Mouse (Mus musculus) monocyte, adult 5-6 weeks (primary cell): ENCODE measurements around the gene Aplp1. TPM values are rescaled to one million over a fixed set of nuclear protein-coding genes. Genes with fewer than 3 reads are reported as not detected.
"Not testable (repeated sequence)": the region's sequence is repeated elsewhere in the genome, so short reads cannot be mapped to it uniquely, and the experiment has no call there.

Experiments
- ATAC-seq: fragments of 153-309, 156-312 bp; replicated peaks from 2 replicates; pipeline ENCODE4 v1.8.0; 2017; ENCODE audit warnings: mild to moderate bottlenecking; ENCODE audit not compliant: low TSS enrichment, insufficient number of reproducible peaks, severe bottlenecking, poor library complexity, low FRiP score
- total RNA-seq: library from RNA; stranded (forward); fragments of 200-1000, 200-491, 200-594 nt; gene quantifications from 3 replicates; pipeline ENCODE4 v1.2.3, GENCODE M21; 2017

The Aplp1 gene
- 0.68 TPM in 1 of 3 replicates, not detected in the others for total RNA-seq

- no peak for ATAC-seq
These were observed at the start of gene Aplp1 for GRCm38 (mm10) chr7:30444971-30445751. Aplp1 (minus strand) TSS chr7:30445535.

DNA sequence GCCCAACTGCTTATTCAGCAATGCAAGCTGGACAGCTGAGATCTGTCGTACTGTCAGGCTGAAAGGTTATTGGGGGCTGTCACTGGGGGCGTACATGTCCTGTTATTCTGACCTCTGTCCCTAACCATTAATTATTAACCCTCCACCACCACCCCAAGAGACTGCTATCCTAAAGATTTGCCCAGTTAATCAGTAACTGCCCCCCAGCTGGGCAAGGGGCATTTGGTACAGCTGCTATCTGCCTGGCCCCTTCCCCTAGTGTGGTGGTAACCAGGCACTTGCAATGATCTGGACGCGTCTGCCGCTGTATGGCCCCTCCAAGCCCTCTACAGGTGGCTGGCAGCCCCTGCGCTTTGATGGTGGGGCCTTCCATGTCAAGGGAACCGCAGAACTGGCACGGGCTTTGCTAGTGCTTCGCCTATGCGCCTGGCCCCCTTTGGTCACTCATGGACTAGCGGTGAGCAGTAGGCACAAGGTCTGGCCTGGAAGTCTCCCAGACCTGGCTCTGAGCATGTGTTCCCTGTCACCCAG is 48.1 kb upstream of the Aplp1 start, which contains the start of gene Prodh2:
Gene Prodh2 (plus strand): TSS at position 222 of the 531 bp plus-strand sequence.
- no peak for ATAC-seq

DNA sequence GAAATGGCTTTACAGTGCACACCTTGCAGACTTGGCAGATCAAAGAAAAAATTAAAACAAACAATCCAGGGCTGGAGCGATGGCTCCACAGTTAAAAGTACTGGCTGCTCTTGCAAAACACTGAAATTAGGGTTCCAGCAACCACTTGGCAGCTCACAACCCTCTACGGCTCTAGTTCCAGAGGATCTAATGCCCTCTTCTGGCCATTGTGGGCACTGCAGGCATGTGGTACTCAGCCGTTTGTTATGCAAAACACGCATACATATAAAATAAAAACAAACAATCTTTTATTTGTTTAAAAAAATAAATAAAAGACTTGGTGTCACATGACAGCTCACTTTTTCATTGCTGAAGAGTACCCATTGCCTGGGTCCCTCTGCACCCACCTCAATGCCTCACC is 47.4 kb upstream of the Aplp1 start:
- ATAC-seq = peak; percentile 52; the same call in 1 of the 2 replicates

DNA sequence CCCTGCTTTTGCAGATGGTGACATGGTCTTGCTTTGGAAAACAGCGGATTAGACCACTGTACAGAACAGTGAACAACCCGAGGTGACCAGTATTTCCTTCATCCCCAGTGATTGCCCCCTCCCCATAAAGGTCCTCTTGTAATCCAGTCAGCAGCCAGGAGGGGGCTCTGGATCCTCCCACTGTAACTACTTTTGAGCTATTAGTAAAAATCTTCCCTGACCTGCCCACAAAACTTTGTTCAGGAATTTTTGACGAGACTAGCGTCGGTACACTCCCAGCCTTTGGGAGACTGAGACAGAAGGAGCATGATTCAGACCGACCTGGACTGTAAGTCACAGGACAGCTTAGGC is 45.6 kb upstream of the Aplp1 start:
- no peak for ATAC-seq

- no peak for ATAC-seq
These were observed 45.1 kb upstream of the Aplp1 start for GRCm38 (mm10) chr7:30490251-30490956.

- ATAC-seq = no peak
These were observed 38.9 kb upstream of the Aplp1 start for GRCm38 (mm10) chr7:30484250-30484649.

GRCm38 (mm10) chr7:30477415-30478381 is 32.4 kb upstream of the Aplp1 start:
- no peak for ATAC-seq

DNA sequence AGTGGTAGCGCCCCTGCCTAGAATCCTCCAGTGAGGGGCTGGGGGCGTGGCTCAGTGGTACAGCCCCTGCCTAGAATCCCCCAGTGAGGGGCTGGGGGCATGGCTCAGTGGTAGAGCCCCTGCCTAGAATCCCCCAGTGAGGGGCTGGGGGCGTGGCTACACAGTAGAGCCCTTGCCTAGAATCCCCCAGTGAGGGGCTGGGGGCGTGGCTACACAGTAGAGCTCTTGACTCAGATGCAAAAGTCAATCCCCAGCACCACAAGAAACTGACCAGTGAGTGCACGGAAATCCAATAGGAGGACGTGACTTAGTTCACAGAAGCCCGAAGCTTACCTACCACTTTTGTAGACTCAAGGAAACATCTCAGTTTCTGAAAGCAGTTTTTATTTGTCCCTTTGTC is 30.8 kb upstream of the Aplp1 start:
- ATAC-seq = not testable (repeated sequence)

DNA sequence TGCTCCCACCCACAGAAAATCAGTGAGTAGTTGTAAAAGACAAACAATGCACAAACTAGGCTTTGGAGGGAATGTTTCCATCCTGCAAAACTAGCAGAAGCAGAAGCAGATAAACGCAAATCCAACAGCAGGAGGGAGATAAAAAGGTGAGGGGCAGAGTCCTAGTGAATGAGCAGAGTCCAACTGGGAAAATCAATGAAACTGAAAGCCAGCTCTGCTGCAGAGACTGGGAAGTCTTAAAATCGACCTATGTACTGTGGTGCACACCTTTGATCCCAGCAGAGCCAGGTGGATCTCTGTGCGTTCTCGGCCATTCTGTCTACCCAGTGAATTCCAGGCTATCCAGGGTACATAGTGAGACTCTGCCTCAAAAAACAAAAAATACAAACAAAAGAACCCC is 29.7 kb upstream of the Aplp1 start:
- ATAC-seq = no peak

- ATAC-seq = peak; percentile 73; the same call in 1 of the 2 replicates
These were observed 27.1 kb upstream of the Aplp1 start for GRCm38 (mm10) chr7:30472411-30472810.

GRCm38 (mm10) chr7:30464816-30465300 is 19.5 kb upstream of the Aplp1 start:
- ATAC-seq = no peak

DNA sequence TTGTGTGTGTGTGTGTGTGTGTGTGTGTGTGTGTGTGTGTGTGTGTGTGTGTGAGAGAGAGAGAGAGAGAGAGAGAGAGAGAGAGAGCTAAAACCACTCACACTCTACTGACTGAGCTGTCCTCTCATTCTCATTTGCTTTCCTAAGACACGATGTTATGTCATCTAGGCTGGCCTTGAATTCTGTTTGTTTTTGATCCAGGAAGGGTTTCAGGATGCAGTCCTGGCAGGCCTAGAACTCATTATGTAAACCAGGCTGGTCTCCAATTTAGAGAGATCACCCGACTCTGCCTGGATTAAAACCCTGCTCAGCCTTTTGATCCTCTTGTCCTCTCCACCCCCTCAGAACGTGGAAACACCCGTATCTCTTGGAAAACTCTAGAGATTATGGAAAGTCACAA is 18.7 kb upstream of the Aplp1 start:
- ATAC-seq = no peak

GRCm38 (mm10) chr7:30463568-30463967 is 18.2 kb upstream of the Aplp1 start:
- ATAC-seq = no peak

- no peak for ATAC-seq
These were observed 14.1 kb upstream of the Aplp1 start for GRCm38 (mm10) chr7:30459484-30459883.

- no peak for ATAC-seq
These were observed 12.4 kb upstream of the Aplp1 start, which contains the start of the genes Kirrel2 and Nphs1 for GRCm38 (mm10) chr7:30457629-30458330. Kirrel2 (minus strand) TSS chr7:30457690. Nphs1 (plus strand) TSS chr7:30458315.

- no peak for ATAC-seq
These were observed 11.7 kb upstream of the Aplp1 start for GRCm38 (mm10) chr7:30456911-30457628.

GRCm38 (mm10) chr7:30456487-30456886 is 11.2 kb upstream of the Aplp1 start:
- ATAC-seq = no peak
